Mouse (Mus musculus) liver, adult 2 months (tissue): ENCODE data around the gene Rpl26. TPM values are rescaled to one million over a fixed set of nuclear protein-coding genes. Genes with fewer than 3 reads are reported as not detected.

Experiments
- DNase-seq: peaks from one replicate; pipeline ENCODE4 v3.0.0-alpha.2; 2011; ENCODE audit warnings: low read depth, low spot score; ENCODE audit errors: extremely low read depth
- H3K27ac ChIP-seq: fragments of 200-500 bp; replicated peaks from 2 replicates; pipeline ENCODE4 v1.5.1; 2012; ENCODE audit warnings: low read depth, mild to moderate bottlenecking, control low read depth, inconsistent platforms, low read length; ENCODE audit not compliant: insufficient read depth
- H3K27me3 ChIP-seq: fragments of 200-500 bp; 2 replicates; pipeline ENCODE4 v1.6.1; 2012; ENCODE audit warnings: mild to moderate bottlenecking, moderate library complexity, low read length, inconsistent platforms; ENCODE audit not compliant: control insufficient read depth, insufficient read depth
- H3K36me3 ChIP-seq: fragments of 200-500 bp; 2 replicates; pipeline ENCODE4 v1.6.1; 2012; ENCODE audit warnings: low read length, inconsistent platforms; ENCODE audit not compliant: control insufficient read depth, insufficient read depth
- H3K4me1 ChIP-seq: fragments of 200-500 bp; 2 replicates; pipeline ENCODE4 v1.6.1; 2011; ENCODE audit warnings: low read length; ENCODE audit not compliant: control insufficient read depth, insufficient read depth
- H3K4me3 ChIP-seq: fragments of 200-500 bp; 2 replicates; pipeline ENCODE4 v1.5.1; 2011; ENCODE audit warnings: low read depth, mild to moderate bottlenecking, control low read depth, low read length, moderate library complexity; ENCODE audit not compliant: insufficient read depth
- H3K79me2 ChIP-seq: fragments of 200-500 bp; 2 replicates; pipeline ENCODE4 v1.6.1; 2012; ENCODE audit warnings: inconsistent platforms, mild to moderate bottlenecking, low read length, moderate library complexity; ENCODE audit not compliant: control insufficient read depth, insufficient read depth
- H3K9ac ChIP-seq: fragments of 200-500 bp; 2 replicates; pipeline ENCODE4 v1.6.1; 2012; ENCODE audit warnings: low read depth, mild to moderate bottlenecking, control low read depth, inconsistent platforms, low read length
- CTCF ChIP-seq: fragments of 200-500 bp; IDR thresholded peaks from 2 replicates; pipeline ENCODE4 v1.5.1; 2011; ENCODE audit warnings: low read depth, low read length, control low read depth
- POLR2A ChIP-seq: fragments of 200-500 bp; IDR thresholded peaks from 2 replicates; pipeline ENCODE4 v1.6.1; 2011; ENCODE audit warnings: low read length, control low read depth; ENCODE audit not compliant: insufficient read depth; ENCODE audit errors: extremely low read depth
- WGBS: fragments of 180-500 bp; shearing (Covaris S2); methylation state at CpG from one replicate; pipeline ENCODE4 v1.1.7; 2018; 5-methylcytosine and 5-hydroxymethylcytosine counted together
- polyA plus RNA-seq: library from polyadenylated mRNA; depleted of rRNA; stranded (reverse); fragments of >200 nt; gene quantifications from 2 replicates; pipeline ENCODE4 v1.2.3, GENCODE M21; 2012
- total RNA-seq: library from RNA; depleted of rRNA; stranded (reverse); fragments of >200 nt; gene quantifications from 2 replicates; pipeline ENCODE4 v1.2.3, GENCODE M21; 2014

The Rpl26 gene
- total and polyA plus RNA-seq, 2 experiments = 292 to 1,005 TPM

- no peak overlapping the region for H3K4me3 ChIP-seq
- TF ChIP-seq POLR2A (no peak), CTCF (no peak)
- H3K27ac ChIP-seq = no peak overlapping the region
- peaks cover 22% of the 10 kb centered on the region for H3K36me3 ChIP-seq
- no peak for DNase-seq
- H3K4me1 ChIP-seq = peaks cover 2% of the 10 kb centered on the region; the same call in 1 of the 2 replicates
- H3K27me3 ChIP-seq = no peaks in the 10 kb centered on the region
- 85% methylated on average over 7 of the region's 7 CpGs for WGBS
- H3K9ac ChIP-seq = no peak overlapping the region
- no peaks in the 10 kb centered on the region for H3K79me2 ChIP-seq
Observed at GRCm38 (mm10) chr11:68908846-68909503, 7.6 kb downstream of the Rpl26 start.

GRCm38 (mm10) chr11:68911531-68912177 is 10.3 kb downstream of the Rpl26 start:
- Histone ChIP-seq H3K9ac (no peak overlapping the region), H3K4me3 (no peak overlapping the region), H3K27ac (no peak overlapping the region), H3K27me3 (no peaks in the 10 kb centered on the region), H3K36me3 (no peaks in the 10 kb centered on the region), H3K4me1 (no peaks in the 10 kb centered on the region), H3K79me2 (no peaks in the 10 kb centered on the region)
- no peak for TF ChIP-seq POLR2A
- TF ChIP-seq CTCF = no peak
- no peak for DNase-seq
- 42% methylated on average over 14 of the region's 14 CpGs for WGBS

GRCm38 (mm10) chr11:68914566-68914965 is 13.2 kb downstream of the Rpl26 start:
- Histone ChIP-seq H3K79me2 (no peaks in the 10 kb centered on the region), H3K4me1 (no peaks in the 10 kb centered on the region), H3K27ac (no peak overlapping the region), H3K36me3 (no peaks in the 10 kb centered on the region), H3K9ac (no peak overlapping the region), H3K27me3 (no peaks in the 10 kb centered on the region), H3K4me3 (no peak overlapping the region)
- 90% methylated on average over 4 of the region's 4 CpGs for WGBS
- DNase-seq = no peak
- TF ChIP-seq POLR2A = no peak
- no peak for TF ChIP-seq CTCF

- Histone ChIP-seq H3K27me3 (no peaks in the 10 kb centered on the region), H3K9ac (no peak overlapping the region), H3K36me3 (no peaks in the 10 kb centered on the region), H3K4me3 (no peak overlapping the region), H3K27ac (no peak overlapping the region), H3K79me2 (no peaks in the 10 kb centered on the region), H3K4me1 (no peaks in the 10 kb centered on the region)
- 90% methylated on average over 3 of the region's 3 CpGs for WGBS
- DNase-seq = no peak
- no peak for TF ChIP-seq CTCF
- TF ChIP-seq POLR2A = no peak
Observed at GRCm38 (mm10) chr11:68923191-68923590, 21.8 kb downstream of the Rpl26 start.

GRCm38 (mm10) chr11:68924749-68925148 is 23.4 kb downstream of the Rpl26 start:
- H3K36me3 ChIP-seq = no peaks in the 10 kb centered on the region
- WGBS = 89% methylated on average over 2 of the region's 2 CpGs
- no peaks in the 10 kb centered on the region for H3K27me3 ChIP-seq
- no peaks in the 10 kb centered on the region for H3K79me2 ChIP-seq
- DNase-seq = no peak
- H3K27ac ChIP-seq = no peak overlapping the region
- H3K9ac ChIP-seq = no peak overlapping the region
- H3K4me1 ChIP-seq = no peaks in the 10 kb centered on the region
- H3K4me3 ChIP-seq = no peak overlapping the region
- no peak for TF ChIP-seq POLR2A
- TF ChIP-seq CTCF = no peak

GRCm38 (mm10) chr11:68926981-68927380 is 25.6 kb downstream of the Rpl26 start, which contains the start of gene Odf4:
Gene Odf4, minus strand, starts transcription at chr11:68927081.
- DNase-seq = no peak
- Histone ChIP-seq H3K4me3 (no peak within 1 kb of the TSS), H3K36me3 (no peaks in the 10 kb centered on the region), H3K4me1 (no peaks in the 10 kb centered on the region), H3K27me3 (no peaks in the 10 kb centered on the region), H3K27ac (no peak within 1 kb of the TSS), H3K79me2 (no peaks in the 10 kb centered on the region), H3K9ac (no peak within 1 kb of the TSS)
- TF ChIP-seq CTCF = no peak
- no peak for TF ChIP-seq POLR2A
- WGBS = 90% methylated on average over 3 of the region's 3 CpGs
